Mouse (Mus musculus): ENCODE measurements around the gene Sec24a. TPM values are rescaled to one million over a fixed set of nuclear protein-coding genes. Genes with fewer than 3 reads are reported as not detected.

Sec24a gene
- total RNA-seq, 2 experiments from 2014 or later = 21.7 to 24.0 TPM

DNA sequence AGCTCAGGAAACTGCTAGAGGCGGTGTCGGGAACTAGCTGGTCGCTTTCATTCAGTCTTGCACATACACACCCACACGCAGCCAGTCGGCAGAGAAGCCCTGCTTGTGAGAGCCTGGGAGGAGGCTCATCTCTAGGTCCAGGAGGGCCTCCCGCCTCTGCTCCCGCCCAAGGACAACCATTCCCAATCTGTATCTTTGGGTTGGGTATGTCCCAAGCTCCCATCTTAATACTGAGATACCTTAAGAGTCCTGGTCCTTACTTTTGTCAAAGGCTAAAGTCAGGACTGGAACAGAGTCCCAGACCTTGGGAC is 113.6 kb downstream of the Sec24a start:
- no peak for DNase-seq

DNA sequence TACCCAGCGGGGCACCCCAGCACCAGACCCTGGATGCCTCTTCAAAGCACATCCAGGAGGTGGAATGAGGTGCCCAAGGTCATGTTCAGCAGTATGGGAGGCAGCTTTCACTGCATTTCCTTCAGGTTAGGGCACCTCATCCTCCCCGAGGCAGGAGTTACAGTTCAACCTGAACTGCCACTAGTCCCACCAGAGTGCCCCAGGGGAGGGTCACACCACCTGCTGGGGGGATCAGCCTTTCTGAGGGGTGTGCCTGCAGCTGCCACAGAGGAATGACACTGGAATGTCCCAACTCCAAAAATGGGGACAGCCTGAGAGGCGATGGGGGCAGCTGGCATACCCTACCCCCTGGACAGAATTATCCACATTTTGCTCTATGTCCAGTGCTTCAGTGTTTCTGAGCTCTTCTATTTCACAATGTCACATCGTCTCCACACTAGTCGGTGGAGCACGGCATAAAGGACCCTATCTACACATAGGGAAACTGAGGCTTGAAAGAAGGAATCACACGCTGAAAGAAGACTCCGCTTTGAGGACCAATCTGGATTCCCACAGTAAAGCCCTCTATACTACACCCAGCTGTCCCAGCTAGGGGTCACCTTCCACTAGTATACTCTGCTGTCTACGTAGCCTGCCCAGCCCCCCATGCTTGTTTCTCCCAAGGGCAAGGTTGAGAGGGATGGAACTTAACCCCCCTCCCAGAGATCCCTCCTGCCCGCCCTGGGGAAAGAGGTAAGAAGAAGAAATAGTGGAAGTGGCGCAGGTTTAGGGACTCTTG is 114.1 kb downstream of the Sec24a start:
- DNase-seq = no peak

DNA sequence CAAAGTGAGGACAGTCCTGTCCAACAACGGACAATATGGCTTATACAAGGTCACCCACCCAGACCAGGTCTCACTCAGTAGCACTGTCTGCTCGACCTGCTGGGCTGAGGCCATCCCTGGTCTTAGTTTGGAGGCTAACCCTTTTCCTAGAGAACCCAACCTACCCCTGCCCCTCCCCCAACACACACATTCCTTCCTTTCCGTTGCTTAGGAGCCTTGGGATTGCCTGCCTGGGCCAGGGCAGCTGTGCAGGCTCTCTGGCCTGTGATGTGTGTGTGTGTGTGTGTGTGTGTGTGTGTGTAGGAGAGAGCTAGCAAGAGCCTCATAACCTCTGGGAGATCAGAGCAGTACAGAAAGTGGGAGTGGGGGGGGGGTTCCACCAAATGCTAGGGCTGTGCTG is 114.9 kb downstream of the Sec24a start:
- peak; percentile 37 for DNase-seq

DNA sequence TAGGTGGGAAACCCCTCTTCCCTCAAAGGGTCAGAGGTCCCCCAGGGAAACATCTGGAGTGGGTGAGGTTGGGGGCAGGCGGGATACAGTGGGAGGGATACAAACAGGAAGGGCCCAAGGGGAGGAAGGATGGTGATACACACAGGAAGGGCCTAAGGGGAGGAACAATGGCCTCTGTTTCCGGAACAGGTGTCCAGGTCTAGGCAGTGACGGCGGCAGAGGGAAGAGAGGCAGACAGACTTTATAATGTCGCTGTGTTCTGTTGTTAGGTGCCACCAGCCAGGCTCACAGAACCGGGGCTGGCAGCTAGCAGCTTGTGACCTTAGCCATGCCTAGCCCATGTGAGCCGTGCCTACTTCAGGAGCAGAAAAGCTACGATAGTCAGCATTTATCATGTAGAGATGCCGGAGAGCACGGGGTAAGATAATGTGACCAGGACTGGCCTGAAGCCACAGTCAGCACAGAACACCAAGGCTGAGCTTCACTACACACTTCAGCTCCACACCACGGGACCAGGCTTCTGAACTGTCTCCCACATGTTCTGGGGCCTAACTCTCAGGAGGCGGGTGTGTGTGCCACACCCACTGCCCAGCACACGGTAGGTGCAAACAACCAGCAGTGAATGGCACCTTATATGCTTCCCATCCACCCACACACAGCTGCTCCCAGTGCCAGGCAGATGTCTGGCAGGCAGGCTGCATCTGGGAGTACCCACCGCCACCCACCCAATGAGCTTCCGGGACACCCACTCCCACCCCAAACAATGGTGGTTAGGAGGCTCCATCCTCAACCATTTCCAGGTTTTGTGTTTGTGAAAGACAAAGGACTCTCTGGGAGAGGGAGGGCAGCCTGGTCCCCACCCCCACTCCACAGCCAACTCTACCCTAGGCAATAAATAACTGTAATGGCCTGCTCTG is 116.4 kb downstream of the Sec24a start:
- no peak for DNase-seq

DNA sequence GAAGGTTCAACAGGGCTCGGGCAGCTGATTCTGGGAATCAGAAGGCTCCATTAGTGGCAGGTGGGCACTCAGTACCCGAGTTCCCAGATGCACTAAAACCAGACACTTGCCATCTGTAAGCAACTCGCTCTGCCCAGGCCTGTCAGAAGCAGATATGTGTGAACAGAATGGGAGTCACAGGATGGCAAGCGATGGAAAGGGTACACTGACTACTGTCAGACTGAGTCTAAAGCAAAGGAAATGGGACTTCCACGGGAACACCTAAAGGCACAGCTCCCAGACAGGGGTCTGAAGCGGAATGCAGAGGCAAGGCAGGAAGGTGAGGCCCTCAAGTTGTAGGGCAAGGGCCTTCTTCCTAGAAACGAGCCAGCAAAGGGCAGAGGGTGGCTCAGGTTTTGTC is 117.2 kb downstream of the Sec24a start:
- DNase-seq = no peak

DNA sequence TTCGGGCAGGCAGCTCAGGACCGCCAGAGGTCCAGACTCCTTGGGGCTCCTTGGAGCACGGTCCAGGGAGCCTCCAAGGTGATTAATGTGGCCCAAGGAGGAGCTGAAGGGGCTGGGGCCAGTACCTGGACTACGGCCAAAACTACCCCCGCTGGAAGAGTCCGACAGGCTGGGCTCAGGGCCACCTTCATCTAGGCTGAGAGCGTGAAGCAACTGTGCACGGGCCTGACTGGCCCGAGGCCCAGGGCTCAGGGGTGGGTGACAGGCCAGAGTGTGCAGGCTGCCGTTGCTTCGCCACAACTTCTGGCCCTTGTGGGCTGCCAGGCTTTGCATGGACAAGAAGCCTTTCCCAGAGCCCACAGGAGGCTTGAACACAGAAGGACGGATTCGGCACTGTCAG is 118.1 kb downstream of the Sec24a start:
- DNase-seq = peak; percentile 35

DNA sequence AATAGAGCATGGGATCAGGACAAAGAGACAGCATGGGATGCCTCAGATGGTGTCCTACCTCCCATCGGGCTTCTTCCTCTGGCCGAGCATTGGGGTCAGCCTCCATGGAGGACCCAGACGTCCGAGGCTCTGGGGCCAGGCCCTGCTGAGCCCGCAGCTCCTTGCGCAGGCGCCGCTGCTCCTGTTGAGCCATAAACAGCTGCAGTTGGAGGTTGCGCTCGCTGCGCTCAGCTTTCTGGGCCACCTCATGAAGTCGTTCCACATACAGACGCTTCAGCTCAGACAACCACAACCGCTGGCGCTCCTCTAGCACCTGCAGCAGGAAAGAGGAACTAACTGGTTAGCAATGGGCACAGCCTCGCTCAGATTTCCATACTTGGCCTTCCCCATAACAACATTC is 119.2 kb downstream of the Sec24a start:
- DNase-seq = no peak

DNA sequence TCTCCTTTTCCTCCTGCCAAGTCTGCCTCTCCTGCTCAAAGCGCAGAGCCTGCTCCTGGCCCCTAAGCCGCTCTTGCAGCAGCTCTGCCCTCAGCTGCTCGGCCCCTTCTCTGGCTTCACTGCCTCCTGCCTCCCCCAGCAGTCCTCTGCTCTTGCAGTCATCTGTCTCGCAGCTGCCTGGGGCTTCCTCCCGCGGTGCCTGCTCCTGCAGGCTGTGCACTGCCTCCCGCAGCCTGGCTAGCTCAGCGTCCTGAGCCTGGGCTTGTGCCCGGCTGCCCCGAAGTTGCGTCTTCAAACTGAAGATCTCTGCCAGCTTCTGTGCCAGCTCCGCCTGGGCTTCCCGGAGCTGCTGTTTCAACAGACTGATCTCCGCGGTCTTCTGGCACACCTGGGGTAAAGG is 119.7 kb downstream of the Sec24a start:
- DNase-seq = peak; percentile 36

DNA sequence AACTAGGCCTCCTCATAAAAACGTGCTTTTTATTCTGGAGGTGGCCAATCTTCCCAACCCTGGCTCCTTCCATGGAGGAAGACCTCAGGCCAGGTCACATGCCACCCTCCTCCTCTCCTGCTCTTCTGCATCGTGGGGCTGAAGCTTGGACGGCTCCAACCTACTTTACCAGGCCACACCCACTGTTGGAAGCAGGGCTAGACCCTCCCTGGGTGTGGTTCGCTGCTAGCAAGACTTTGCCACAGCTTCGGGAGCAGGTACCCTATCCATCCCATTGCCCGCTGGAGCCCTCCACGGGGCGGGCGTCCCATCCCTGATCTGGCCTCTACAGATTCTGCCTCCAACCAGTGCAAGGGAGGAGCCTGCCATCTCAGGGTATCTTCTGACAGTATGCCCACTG is 120.2 kb downstream of the Sec24a start:
- DNase-seq = no peak

Other genes with a start within 250 kb of the Sec24a start
- gene Phykpl, start 178.9 kb downstream of the Sec24a start, total RNA-seq (2021) = 10 to 100 TPM; 18.9 to 21.7 TPM
- gene Hnrnpab, start 156.8 kb downstream of the Sec24a start, total RNA-seq (2021) = 100 to 1,000 TPM; 180 to 186 TPM
- gene Nhp2, start 143.9 kb downstream of the Sec24a start, total RNA-seq (2021) = 10 to 100 TPM; 37.4 to 39.1 TPM
- 10 to 100 TPM; 16.2 to 17.9 TPM for gene Rmnd5b, start 127.7 kb downstream of the Sec24a start, total RNA-seq (2021)
- gene N4bp3, start 112.8 kb downstream of the Sec24a start, total RNA-seq (2021) = 10 to 100 TPM; 12.2 to 15.7 TPM
- 1 to 10 TPM in 1 of 2 experiments, under 1 TPM in 1; 0.52 to 1.1 TPM for gene D930048N14Rik, start 112.7 kb downstream of the Sec24a start, total RNA-seq (2021)
- gene 0610009B22Rik, start 74.8 kb downstream of the Sec24a start, total RNA-seq (2021) = 10 to 100 TPM; 29.0 to 30.5 TPM
- gene Sar1b, start 53 bp upstream of the Sec24a start, total RNA-seq (2021) = 100 to 1,000 TPM; 119 to 133 TPM
- 1 to 10 TPM; 2.3 to 2.6 TPM for gene Jade2, start 94.0 kb upstream of the Sec24a start, total RNA-seq (2021)
- 10 to 100 TPM; 15.7 to 18.4 TPM for gene Cdkn2aipnl, start 204.0 kb upstream of the Sec24a start, total RNA-seq (2021)
- gene Ube2b, start 237.1 kb upstream of the Sec24a start, total RNA-seq (2021) = 100 to 1,000 TPM; 241 to 249 TPM
- 1 to 10 TPM; 5.5 to 5.9 TPM for gene Cdkl3, start 240.6 kb upstream of the Sec24a start, total RNA-seq (2021)